ENCODE assay signal across 9 mouse cellular contexts in the genomic region with DNA sequence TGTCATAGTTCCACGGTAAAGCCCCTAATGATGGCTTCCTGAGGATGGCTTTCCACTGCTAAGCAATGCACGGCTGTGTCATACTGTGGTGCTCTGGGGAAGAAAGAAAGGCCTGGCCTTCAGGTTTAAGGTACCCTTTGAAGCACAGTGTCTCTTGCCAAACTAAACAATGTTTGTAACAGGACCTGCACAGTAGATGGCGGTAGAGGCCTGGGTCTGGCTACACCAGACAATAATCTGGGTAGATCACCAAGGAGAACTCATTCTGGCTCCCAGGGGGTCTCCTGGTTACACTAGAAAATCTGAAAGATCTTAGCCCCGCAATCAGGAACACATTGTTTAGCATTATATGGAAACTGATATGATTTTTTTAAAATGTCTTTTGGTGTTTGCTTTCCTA.
DNase-seq lines count a peak whose midpoint lies in the region; ATAC-seq and TF ChIP-seq lines count a peak whose summit lies in the region.
"Had no signal": no experiment of that assay in that cellular context is flagged by ENCODE, and none has a peak within 500 bp of the region (broad histone marks: within the 10 kb centered on the region; RNA-seq: fewer than 3 reads in every experiment).

No protein-coding gene starts in this region.

- no peaks in the 10 kb centered on the region for H3K27me3 ChIP-seq in hindbrain, embryonic 11.5 days (ENCODE audit: control insufficient read depth, insufficient read depth, low read length)
- H3K27me3 ChIP-seq in hindbrain, embryonic 12.5 days: no peaks in the 10 kb centered on the region; the same call in 1 of the 2 replicates
- H3K27me3 ChIP-seq in CH12.LX (replicated peaks): peaks cover 58% of the 10 kb centered on the region
- no peaks in the 10 kb centered on the region for H3K27me3 ChIP-seq in hindbrain, postnatal 0 days (ENCODE audit: insufficient read depth, low read length)
- no peaks in the 10 kb centered on the region for H3K27me3 ChIP-seq in midbrain, embryonic 14.5 days (ENCODE audit: control insufficient read depth, insufficient read depth, low read length)
- H3K27me3 ChIP-seq: neural tube, embryonic 12.5 days had no signal

- no peaks in the 10 kb centered on the region for H3K9me3 ChIP-seq in hindbrain, embryonic 11.5 days (ENCODE audit: control insufficient read depth, low read length)
- no peaks in the 10 kb centered on the region for H3K9me3 ChIP-seq in hindbrain, embryonic 12.5 days (replicated peaks)
- H3K9me3 ChIP-seq in CH12.LX (replicated peaks; ENCODE audit: low read length): no peaks in the 10 kb centered on the region
- H3K9me3 ChIP-seq in hindbrain, postnatal 0 days (ENCODE audit: low read length): no peaks in the 10 kb centered on the region
- no peaks in the 10 kb centered on the region for H3K9me3 ChIP-seq in midbrain, embryonic 14.5 days (ENCODE audit: control insufficient read depth, low read length)
- H3K9me3 ChIP-seq: neural tube, embryonic 12.5 days had no signal

- TF ChIP-seq CTCF in CH12.LX (conservative IDR thresholded peaks at IDR 0.05 in 1 of 2, IDR thresholded peaks at IDR 0.05 in 1 of 2; ENCODE audit: low read depth in 2 of 2, low read length in 2 of 2): peak in 1 of 2 experiments; percentile 72; a peak in 3 of 4 replicates
- peak; percentile 85 for TF ChIP-seq CTCF in hindbrain, postnatal 0 days (IDR thresholded peaks at IDR 0.05; ENCODE audit: low read depth)

- H3K4me3 ChIP-seq in hindbrain, embryonic 11.5 days (ENCODE audit: low read depth, low read length): no peak overlapping the region
- no peak overlapping the region for H3K4me3 ChIP-seq in hindbrain, embryonic 12.5 days
- no peak overlapping the region for H3K4me3 ChIP-seq in CH12.LX (replicated peaks in 1 of 3; ENCODE audit: low read depth in 2 of 3, low read length in 2 of 3, poor library complexity in 1 of 3)
- H3K4me3 ChIP-seq in hindbrain, postnatal 0 days (ENCODE audit: low read length): no peak overlapping the region
- H3K4me3 ChIP-seq in midbrain, embryonic 14.5 days (replicated peaks; ENCODE audit: low read depth, low read length): no peak overlapping the region
- H3K4me3 ChIP-seq: neural tube, embryonic 12.5 days had no signal

- no peak for ATAC-seq in hindbrain, embryonic 11.5 days (ENCODE audit: low FRiP score)
- no peak for ATAC-seq in hindbrain, embryonic 12.5 days (ENCODE audit: low FRiP score)
- peak; percentile 57; the same call in 1 of the 2 replicates for ATAC-seq in hindbrain, postnatal 0 days
- no peak for ATAC-seq in midbrain, embryonic 14.5 days (ENCODE audit: low FRiP score, low TSS enrichment)
- no peak for ATAC-seq in granulocyte monocyte progenitor cell, adult 5-6 weeks (replicated peaks; ENCODE audit: poor library complexity, severe bottlenecking)

- DNase-seq in hindbrain, embryonic 11.5 days (ENCODE audit: low spot score): peak; percentile 59
- DNase-seq in CH12.LX (ENCODE audit: extremely low read depth): peak; percentile 19
- DNase-seq in ZHBTc4 (ENCODE audit: low read depth, low spot score): peak; percentile 59
- DNase-seq in hindbrain, postnatal 0 days (ENCODE audit: low spot score): peak; percentile 90
- peak; percentile 89 for DNase-seq in midbrain, embryonic 14.5 days
- DNase-seq in ovary, postnatal 36 days (ENCODE audit: low spot score): no peak

- dilution Hi-C loops in CH12.LX (cut with MboI; ENCODE audit: extremely low pct_ligation_motif_present, extremely low pct_unique_long_range_greater_than_20kb, low sequenced_read_pairs): no loop called here

- WGBS in hindbrain, embryonic 11.5 days: 54% methylated on average over 4 of the region's 4 CpGs
- 46% methylated on average over 4 of the region's 4 CpGs for WGBS in hindbrain, embryonic 12.5 days
- 43% methylated on average over 4 of the region's 4 CpGs for WGBS in hindbrain, postnatal 0 days
- 44% methylated on average over 4 of the region's 4 CpGs for WGBS in midbrain, embryonic 14.5 days

- no peaks in the 10 kb centered on the region for H3K79me2 ChIP-seq in CH12.LX (replicated peaks; ENCODE audit: control insufficient read depth, extremely low read depth, insufficient read depth, poor library complexity, severe bottlenecking)

- no peak overlapping the region for H3K9ac ChIP-seq in hindbrain, embryonic 11.5 days (ENCODE audit: low read depth, low read length)
- no peak overlapping the region for H3K9ac ChIP-seq in hindbrain, embryonic 12.5 days
- no peak overlapping the region for H3K9ac ChIP-seq in CH12.LX (ENCODE audit: insufficient read depth, low read depth)
- H3K9ac ChIP-seq in hindbrain, postnatal 0 days (replicated peaks; ENCODE audit: low read length): no peak overlapping the region
- H3K9ac ChIP-seq in midbrain, embryonic 14.5 days (replicated peaks; ENCODE audit: low read length): no peak overlapping the region
- H3K9ac ChIP-seq: neural tube, embryonic 12.5 days had no signal

- H3K27ac ChIP-seq in hindbrain, embryonic 11.5 days (ENCODE audit: low read depth, low read length): no peak overlapping the region
- no peak overlapping the region for H3K27ac ChIP-seq in hindbrain, embryonic 12.5 days
- H3K27ac ChIP-seq in CH12.LX (ENCODE audit: insufficient read depth, low read depth): no peak overlapping the region
- H3K27ac ChIP-seq in hindbrain, postnatal 0 days: no peak overlapping the region
- H3K27ac ChIP-seq in midbrain, embryonic 14.5 days (replicated peaks; ENCODE audit: low read depth, low read length): no peak overlapping the region
- H3K27ac ChIP-seq: neural tube, embryonic 12.5 days had no signal

- in situ Hi-C loops in CH12.LX (cut with MboI; ENCODE audit: low pct_ligation_motif_present, low pct_unique_long_range_greater_than_20kb, low sequenced_read_pairs): no loop called here

- no peaks in the 10 kb centered on the region for H3K36me3 ChIP-seq in hindbrain, embryonic 11.5 days (ENCODE audit: control insufficient read depth, insufficient read depth, low read length)
- H3K36me3 ChIP-seq in hindbrain, embryonic 12.5 days: no peaks in the 10 kb centered on the region
- H3K36me3 ChIP-seq in CH12.LX (replicated peaks in 1 of 2; ENCODE audit: control insufficient read depth in 1 of 2, insufficient read depth in 1 of 2, low read length in 1 of 2): no peaks in the 10 kb centered on the region
- no peaks in the 10 kb centered on the region for H3K36me3 ChIP-seq in hindbrain, postnatal 0 days (ENCODE audit: insufficient read depth, low read length)
- H3K36me3 ChIP-seq in midbrain, embryonic 14.5 days (ENCODE audit: control insufficient read depth, insufficient read depth, low read length): no peaks in the 10 kb centered on the region
- H3K36me3 ChIP-seq: neural tube, embryonic 12.5 days had no signal

- no peak for TF ChIP-seq POLR2A in CH12.LX (IDR thresholded peaks at IDR 0.05; ENCODE audit: low read depth, low read length)

- TF ChIP-seq RAD21 in CH12.LX (IDR thresholded peaks at IDR 0.05; ENCODE audit: low read depth, low read length): peak; percentile 77

- no peak for TF ChIP-seq EP300 in CH12.LX (IDR thresholded peaks at IDR 0.05; ENCODE audit: low read length)

- H3K4me1 ChIP-seq in hindbrain, embryonic 11.5 days (replicated peaks; ENCODE audit: control insufficient read depth, insufficient read depth, low read length): no peaks in the 10 kb centered on the region
- no peaks in the 10 kb centered on the region for H3K4me1 ChIP-seq in hindbrain, embryonic 12.5 days
- no peaks in the 10 kb centered on the region; a peak in 1 of 4 replicates for H3K4me1 ChIP-seq in CH12.LX (ENCODE audit: control insufficient read depth in 1 of 2, insufficient read depth in 2 of 2)
- no peaks in the 10 kb centered on the region for H3K4me1 ChIP-seq in hindbrain, postnatal 0 days (ENCODE audit: insufficient read depth, low read length)
- no peaks in the 10 kb centered on the region for H3K4me1 ChIP-seq in midbrain, embryonic 14.5 days (ENCODE audit: control insufficient read depth, insufficient read depth, low read length)
- H3K4me1 ChIP-seq: neural tube, embryonic 12.5 days had no signal

- no peak overlapping the region for H3K4me2 ChIP-seq in hindbrain, embryonic 11.5 days (replicated peaks; ENCODE audit: low read depth, low read length)
- H3K4me2 ChIP-seq in hindbrain, embryonic 12.5 days (replicated peaks): no peak overlapping the region
- H3K4me2 ChIP-seq in CH12.LX (ENCODE audit: insufficient read depth, low read depth, poor library complexity, severe bottlenecking): no peak overlapping the region
- H3K4me2 ChIP-seq in hindbrain, postnatal 0 days (ENCODE audit: low read depth, low read length): no peak overlapping the region
- H3K4me2 ChIP-seq in midbrain, embryonic 14.5 days (ENCODE audit: low read length): no peak overlapping the region
- H3K4me2 ChIP-seq: neural tube, embryonic 12.5 days had no signal

TF ChIP-seq in CH12.LX, 34 proteins besides CTCF, POLR2A, EP300 and RAD21:
- TF ChIP-seq PAX5 (IDR thresholded peaks at IDR 0.05; ENCODE audit: low read length) (no peak), SMC3 (IDR thresholded peaks at IDR 0.05; ENCODE audit: low read depth, low read length) (peak; percentile 57)
